In genomic region chr4:4695413-4695812, GRCm38 (mm10) we compare ENCODE assay signal across 19 mouse cellular contexts.
DNase-seq lines count a peak whose midpoint lies in the region; ATAC-seq lines count a peak whose summit lies in the region.
"Had no signal": no experiment of that assay in that cellular context is flagged by ENCODE, and none has a peak within 500 bp of the region (broad histone marks: within the 10 kb centered on the region; RNA-seq: fewer than 3 reads in every experiment).

No protein-coding gene starts in this region.

- H3K9ac ChIP-seq in forebrain, embryonic 16.5 days (replicated peaks; ENCODE audit: low read depth, low read length): no peak overlapping the region
- no peak overlapping the region for H3K9ac ChIP-seq in forebrain, embryonic 15.5 days (replicated peaks)
- H3K9ac ChIP-seq in midbrain, embryonic 14.5 days (replicated peaks; ENCODE audit: low read length): no peak overlapping the region
- H3K9ac ChIP-seq in neural tube, embryonic 15.5 days (replicated peaks): no peak overlapping the region
- H3K9ac ChIP-seq: embryonic facial prominence, embryonic 13.5 days; embryonic facial prominence, embryonic 15.5 days had no signal

- no peaks in the 10 kb centered on the region for H3K9me3 ChIP-seq in forebrain, embryonic 16.5 days (ENCODE audit: control insufficient read depth, low read length)
- no peaks in the 10 kb centered on the region for H3K9me3 ChIP-seq in forebrain, embryonic 15.5 days
- no peaks in the 10 kb centered on the region for H3K9me3 ChIP-seq in midbrain, embryonic 14.5 days (ENCODE audit: control insufficient read depth, low read length)
- H3K9me3 ChIP-seq in midbrain, embryonic 10.5 days (replicated peaks): no peaks in the 10 kb centered on the region
- no peaks in the 10 kb centered on the region for H3K9me3 ChIP-seq in neural tube, embryonic 15.5 days (replicated peaks)
- H3K9me3 ChIP-seq: embryonic facial prominence, embryonic 13.5 days; embryonic facial prominence, embryonic 15.5 days had no signal

- 100% methylated on average over 1 of the region's 1 CpGs for whole genome bisulfite sequencing in forebrain, embryonic 16.5 days
- WGBS in forebrain, embryonic 15.5 days: 100% methylated on average over 1 of the region's 1 CpGs
- 90% methylated on average over 1 of the region's 1 CpGs for WGBS in midbrain, embryonic 14.5 days
- 77% methylated on average over 1 of the region's 1 CpGs for WGBS in midbrain, embryonic 10.5 days
- WGBS in neural tube, embryonic 15.5 days: 97% methylated on average over 1 of the region's 1 CpGs

- H3K27me3 ChIP-seq in forebrain, embryonic 16.5 days (replicated peaks; ENCODE audit: control insufficient read depth, insufficient read depth, low read length): no peaks in the 10 kb centered on the region
- no peaks in the 10 kb centered on the region for H3K27me3 ChIP-seq in forebrain, embryonic 15.5 days
- no peaks in the 10 kb centered on the region for H3K27me3 ChIP-seq in midbrain, embryonic 14.5 days (ENCODE audit: control insufficient read depth, insufficient read depth, low read length)
- no peaks in the 10 kb centered on the region for H3K27me3 ChIP-seq in midbrain, embryonic 10.5 days (ENCODE audit: low read depth, poor library complexity, severe bottlenecking)
- no peaks in the 10 kb centered on the region for H3K27me3 ChIP-seq in neural tube, embryonic 15.5 days (replicated peaks)
- H3K27me3 ChIP-seq: embryonic facial prominence, embryonic 13.5 days; embryonic facial prominence, embryonic 15.5 days had no signal

- H3K4me2 ChIP-seq in forebrain, embryonic 16.5 days (ENCODE audit: low read length): no peak overlapping the region
- no peak overlapping the region for H3K4me2 ChIP-seq in forebrain, embryonic 15.5 days (replicated peaks)
- no peak overlapping the region for H3K4me2 ChIP-seq in midbrain, embryonic 14.5 days (ENCODE audit: low read length)
- H3K4me2 ChIP-seq in neural tube, embryonic 15.5 days: no peak overlapping the region
- H3K4me2 ChIP-seq: embryonic facial prominence, embryonic 13.5 days; embryonic facial prominence, embryonic 15.5 days had no signal

- no peaks in the 10 kb centered on the region for H3K4me1 ChIP-seq in forebrain, embryonic 16.5 days (replicated peaks; ENCODE audit: control insufficient read depth, insufficient read depth, low read length)
- no peaks in the 10 kb centered on the region for H3K4me1 ChIP-seq in forebrain, embryonic 15.5 days
- H3K4me1 ChIP-seq in midbrain, embryonic 14.5 days (ENCODE audit: control insufficient read depth, insufficient read depth, low read length): no peaks in the 10 kb centered on the region
- H3K4me1 ChIP-seq in midbrain, embryonic 10.5 days: no peaks in the 10 kb centered on the region
- H3K4me1 ChIP-seq in neural tube, embryonic 15.5 days: no peaks in the 10 kb centered on the region
- H3K4me1 ChIP-seq: embryonic facial prominence, embryonic 13.5 days; embryonic facial prominence, embryonic 15.5 days had no signal

- ATAC-seq in forebrain, embryonic 16.5 days: 0 out of 2 replicates have a peak, but pooled peaks have one; percentile 28
- no peak for ATAC-seq in forebrain, embryonic 15.5 days (replicated peaks)
- 0 out of 2 replicates have a peak, but pooled peaks have one; percentile 31 for ATAC-seq in midbrain, embryonic 14.5 days (ENCODE audit: low FRiP score, low TSS enrichment)
- peak; percentile 59 for ATAC-seq in neural tube, embryonic 15.5 days (ENCODE audit: low FRiP score)

- DNase-seq in midbrain, embryonic 14.5 days: no peak
- DNase-seq in midbrain, embryonic 10.5 days (ENCODE audit: low spot score): no peak
- DNase-seq in neural tube, embryonic 10.5 days (ENCODE audit: extremely low spot score, low spot score): no peak
- DNase-seq: adrenal gland, adult 2 months; adrenal gland, postnatal 10 days; adrenal gland, postnatal 25 days; cerebellum, adult 11 months; cerebellum, adult 18-20 months; cerebellum, adult 8-10 months; cerebellum, adult 9-11 months; cerebellum, postnatal 14 days; cerebellum, postnatal 36 days; embryo, embryonic 11 days had no signal

- no peaks in the 10 kb centered on the region for H3K36me3 ChIP-seq in forebrain, embryonic 16.5 days (ENCODE audit: control insufficient read depth, insufficient read depth)
- no peaks in the 10 kb centered on the region for H3K36me3 ChIP-seq in forebrain, embryonic 15.5 days
- H3K36me3 ChIP-seq in midbrain, embryonic 14.5 days (ENCODE audit: control insufficient read depth, insufficient read depth, low read length): no peaks in the 10 kb centered on the region
- H3K36me3 ChIP-seq in midbrain, embryonic 10.5 days: no peaks in the 10 kb centered on the region
- no peaks in the 10 kb centered on the region for H3K36me3 ChIP-seq in neural tube, embryonic 15.5 days
- H3K36me3 ChIP-seq: embryonic facial prominence, embryonic 13.5 days; embryonic facial prominence, embryonic 15.5 days had no signal

- no peak overlapping the region for H3K4me3 ChIP-seq in forebrain, embryonic 16.5 days (replicated peaks; ENCODE audit: low read length)
- H3K4me3 ChIP-seq in forebrain, embryonic 15.5 days: no peak overlapping the region
- no peak overlapping the region for H3K4me3 ChIP-seq in midbrain, embryonic 14.5 days (replicated peaks; ENCODE audit: low read depth, low read length)
- H3K4me3 ChIP-seq in midbrain, embryonic 10.5 days: no peak overlapping the region
- H3K4me3 ChIP-seq in neural tube, embryonic 15.5 days (replicated peaks): no peak overlapping the region
- H3K4me3 ChIP-seq: embryonic facial prominence, embryonic 13.5 days; embryonic facial prominence, embryonic 15.5 days; erythroblast, embryonic 14.5 days had no signal

- no peak overlapping the region for H3K27ac ChIP-seq in forebrain, embryonic 16.5 days (ENCODE audit: low read length)
- H3K27ac ChIP-seq in forebrain, embryonic 15.5 days (replicated peaks): no peak overlapping the region
- H3K27ac ChIP-seq in midbrain, embryonic 14.5 days (replicated peaks; ENCODE audit: low read depth, low read length): no peak overlapping the region
- no peak overlapping the region for H3K27ac ChIP-seq in midbrain, embryonic 10.5 days (replicated peaks)
- H3K27ac ChIP-seq in neural tube, embryonic 15.5 days (replicated peaks): no peak overlapping the region
- H3K27ac ChIP-seq: embryonic facial prominence, embryonic 13.5 days; embryonic facial prominence, embryonic 15.5 days had no signal
